Mouse (Mus musculus): ENCODE results near the gene Gm3417. TPM values are rescaled to one million over a fixed set of nuclear protein-coding genes. Genes with fewer than 3 reads are reported as not detected.
"Not testable (repeated sequence)": the region's sequence is repeated elsewhere in the genome, so short reads cannot be mapped to it uniquely, and the experiment has no call there.

Gm3417 gene
- polyA plus RNA-seq, 1 experiment from 2014 or later, result 0.69 TPM

DNA sequence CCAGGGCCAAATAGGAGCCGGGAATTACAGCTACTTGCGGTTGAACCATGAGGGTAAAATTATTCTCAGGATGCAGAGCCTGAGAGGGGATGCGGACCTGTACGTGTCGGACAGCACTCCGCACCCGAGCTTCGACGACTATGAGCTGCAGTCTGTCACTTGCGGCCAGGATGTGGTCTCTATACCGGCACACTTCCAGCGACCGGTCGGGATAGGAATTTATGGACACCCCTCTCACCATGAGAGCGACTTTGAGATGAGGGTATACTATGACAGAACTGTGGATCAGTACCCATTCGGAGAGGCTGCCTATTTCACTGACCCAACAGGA lies 34.9 kb downstream of the Gm3417 start:
- Histone ChIP-seq H3K4me3 (replicated peaks) (peak overlapping the region; percentile 70), H3K27ac (peak overlapping the region; percentile 69), H3K4me2 (peak overlapping the region; percentile 80), H3K27me3 (no peaks in the 10 kb centered on the region), H3K9ac (peak overlapping the region; percentile 80), H3K9me3 (replicated peaks) (no peaks in the 10 kb centered on the region), H3K4me1 (peaks cover 24% of the 10 kb centered on the region), H3K36me3 (peaks cover 30% of the 10 kb centered on the region)
- 14% methylated on average over 16 of the region's 16 CpGs for WGBS
- ATAC-seq (replicated peaks; ENCODE audit: low FRiP score), result no peak

- H3K4me1 ChIP-seq, result peaks cover 24% of the 10 kb centered on the region
- H3K27ac ChIP-seq, result peak within 1 kb of the TSS; percentile 88
- H3K4me2 ChIP-seq, result peak within 1 kb of the TSS; percentile 80
- peaks cover 25% of the 10 kb centered on the region for H3K36me3 ChIP-seq
- H3K27me3 ChIP-seq, result no peaks in the 10 kb centered on the region
- ATAC-seq (replicated peaks; ENCODE audit: low FRiP score), result peak; percentile 99
- under 1% methylated on average over 54 of the region's 54 CpGs for WGBS
- H3K9ac ChIP-seq, result peak within 1 kb of the TSS; percentile 80
- H3K9me3 ChIP-seq (replicated peaks), result no peaks in the 10 kb centered on the region
- peak within 1 kb of the TSS; percentile 70 for H3K4me3 ChIP-seq (replicated peaks)
These were observed 35.4 kb downstream of the Gm3417 start, which contains the start of the genes Wdr27 and 1600012H06Rik for GRCm38 (mm10) chr17:14943009-14943728. Gene Wdr27 (minus strand): TSS chr17:14943158. Gene 1600012H06Rik (plus strand): TSS chr17:14943184.

GRCm38 (mm10) chr17:14942181-14942580 lies 36.4 kb downstream of the Gm3417 start:
- H3K27me3 ChIP-seq; H3K27ac ChIP-seq; ATAC-seq (replicated peaks; ENCODE audit: low FRiP score); H3K9me3 ChIP-seq (replicated peaks): not testable (repeated sequence)
- Histone ChIP-seq H3K4me2 (peak overlapping the region; percentile 80), H3K4me1 (peaks cover 24% of the 10 kb centered on the region), H3K4me3 (replicated peaks) (peak overlapping the region; percentile 70), H3K36me3 (peaks cover 19% of the 10 kb centered on the region), H3K9ac (peak overlapping the region; percentile 73)
- WGBS, result 73% methylated on average over 6 of the region's 6 CpGs

GRCm38 (mm10) chr17:14935841-14936605 lies 42.6 kb downstream of the Gm3417 start:
- WGBS, result 58% methylated on average over 5 of the region's 5 CpGs
- H3K4me2 ChIP-seq, result no peak overlapping the region
- no peaks in the 10 kb centered on the region for H3K4me1 ChIP-seq
- no peak overlapping the region for H3K27ac ChIP-seq
- no peak for ATAC-seq (replicated peaks; ENCODE audit: low FRiP score)
- no peaks in the 10 kb centered on the region for H3K9me3 ChIP-seq (replicated peaks)
- no peak overlapping the region for H3K9ac ChIP-seq
- no peaks in the 10 kb centered on the region for H3K36me3 ChIP-seq
- no peak overlapping the region for H3K4me3 ChIP-seq (replicated peaks)
- no peaks in the 10 kb centered on the region for H3K27me3 ChIP-seq

DNA sequence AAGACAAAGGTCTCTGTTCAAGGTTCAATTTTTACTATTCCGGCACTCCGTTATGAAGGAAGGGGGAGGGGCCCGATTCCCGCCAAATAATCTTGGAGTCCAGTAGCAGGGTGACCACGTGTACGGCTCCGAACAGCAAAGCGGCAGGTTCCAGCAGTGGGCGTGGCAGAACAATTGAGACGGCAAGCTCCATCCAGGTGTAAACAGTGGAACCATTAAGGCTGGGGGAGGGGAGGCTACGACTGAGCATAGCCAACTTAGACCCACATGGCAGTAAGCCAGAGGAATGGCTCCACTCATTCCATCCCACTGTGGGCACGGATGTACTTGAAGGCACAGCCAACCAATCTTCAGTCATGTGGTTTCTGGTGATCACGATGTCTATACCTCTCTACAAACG lies 43.3 kb downstream of the Gm3417 start:
- not testable (repeated sequence) for H3K36me3 ChIP-seq; ATAC-seq (replicated peaks; ENCODE audit: low FRiP score); H3K4me1 ChIP-seq; H3K27me3 ChIP-seq; H3K9ac ChIP-seq; H3K4me2 ChIP-seq; H3K4me3 ChIP-seq (replicated peaks); H3K9me3 ChIP-seq (replicated peaks); H3K27ac ChIP-seq
- 80% methylated on average over 13 of the region's 14 CpGs for WGBS

DNA sequence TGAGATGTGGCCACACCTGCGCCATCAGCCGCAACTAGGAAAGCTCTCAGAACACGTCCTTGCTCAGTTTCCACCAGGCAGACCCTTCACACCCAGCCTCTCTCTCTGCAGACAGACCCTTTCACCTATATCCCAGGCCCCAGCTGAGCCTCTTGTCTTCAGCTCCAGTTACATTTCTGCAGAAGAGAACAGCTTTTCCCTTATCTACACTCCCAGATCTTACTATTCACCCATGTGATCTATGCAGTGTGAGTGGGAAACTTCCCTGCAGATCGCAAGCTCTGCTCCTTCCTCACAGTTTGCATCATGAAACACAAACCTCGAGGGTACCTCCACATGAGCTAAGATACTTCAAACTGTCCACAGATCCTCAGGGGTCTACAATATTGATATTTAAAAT lies 47.1 kb downstream of the Gm3417 start:
- no peak overlapping the region for H3K9ac ChIP-seq
- no peak overlapping the region for H3K4me3 ChIP-seq (replicated peaks)
- H3K36me3 ChIP-seq, result no peaks in the 10 kb centered on the region
- 85% methylated on average over 5 of the region's 5 CpGs for WGBS
- no peak overlapping the region for H3K4me2 ChIP-seq
- no peak overlapping the region for H3K27ac ChIP-seq
- H3K27me3 ChIP-seq, result no peaks in the 10 kb centered on the region
- ATAC-seq (replicated peaks; ENCODE audit: low FRiP score), result no peak
- no peaks in the 10 kb centered on the region for H3K9me3 ChIP-seq (replicated peaks)
- H3K4me1 ChIP-seq, result no peaks in the 10 kb centered on the region

DNA sequence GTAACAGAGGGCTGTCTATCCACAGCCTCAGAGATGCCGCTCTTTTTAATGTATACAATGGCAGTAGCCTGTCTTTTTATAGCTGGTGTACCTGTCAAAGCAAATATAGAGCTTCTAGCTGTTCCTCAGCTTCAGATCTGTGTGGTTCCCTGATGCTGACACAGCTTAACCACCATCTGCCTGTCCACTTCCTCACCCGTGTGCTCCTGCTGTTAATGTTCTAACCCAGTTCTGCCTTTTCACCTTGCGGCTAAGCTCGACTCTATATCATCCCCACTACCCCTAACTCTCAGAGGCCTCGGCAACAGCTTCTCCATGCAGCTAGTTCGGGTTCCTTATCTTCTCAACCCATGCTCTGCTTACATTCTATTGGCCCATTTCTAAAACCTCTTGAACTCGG lies 47.9 kb downstream of the Gm3417 start:
- no peaks in the 10 kb centered on the region for H3K4me1 ChIP-seq
- no peak overlapping the region for H3K9ac ChIP-seq
- no peak overlapping the region for H3K27ac ChIP-seq
- no peak for ATAC-seq (replicated peaks; ENCODE audit: low FRiP score)
- no peak overlapping the region for H3K4me3 ChIP-seq (replicated peaks)
- H3K36me3 ChIP-seq, result no peaks in the 10 kb centered on the region
- no peaks in the 10 kb centered on the region for H3K27me3 ChIP-seq
- 84% methylated on average over 7 of the region's 7 CpGs for WGBS
- H3K4me2 ChIP-seq, result no peak overlapping the region
- H3K9me3 ChIP-seq (replicated peaks), result no peaks in the 10 kb centered on the region

- Histone ChIP-seq H3K4me1 (no peaks in the 10 kb centered on the region), H3K27me3 (no peaks in the 10 kb centered on the region), H3K9me3 (replicated peaks) (no peaks in the 10 kb centered on the region), H3K27ac (no peak overlapping the region), H3K36me3 (no peaks in the 10 kb centered on the region), H3K9ac (no peak overlapping the region), H3K4me2 (no peak overlapping the region), H3K4me3 (replicated peaks) (no peak overlapping the region)
- WGBS, result 69% methylated on average over 5 of the region's 5 CpGs
- no peak for ATAC-seq (replicated peaks; ENCODE audit: low FRiP score)
These were observed 50.0 kb downstream of the Gm3417 start for GRCm38 (mm10) chr17:14928631-14929030.

DNA sequence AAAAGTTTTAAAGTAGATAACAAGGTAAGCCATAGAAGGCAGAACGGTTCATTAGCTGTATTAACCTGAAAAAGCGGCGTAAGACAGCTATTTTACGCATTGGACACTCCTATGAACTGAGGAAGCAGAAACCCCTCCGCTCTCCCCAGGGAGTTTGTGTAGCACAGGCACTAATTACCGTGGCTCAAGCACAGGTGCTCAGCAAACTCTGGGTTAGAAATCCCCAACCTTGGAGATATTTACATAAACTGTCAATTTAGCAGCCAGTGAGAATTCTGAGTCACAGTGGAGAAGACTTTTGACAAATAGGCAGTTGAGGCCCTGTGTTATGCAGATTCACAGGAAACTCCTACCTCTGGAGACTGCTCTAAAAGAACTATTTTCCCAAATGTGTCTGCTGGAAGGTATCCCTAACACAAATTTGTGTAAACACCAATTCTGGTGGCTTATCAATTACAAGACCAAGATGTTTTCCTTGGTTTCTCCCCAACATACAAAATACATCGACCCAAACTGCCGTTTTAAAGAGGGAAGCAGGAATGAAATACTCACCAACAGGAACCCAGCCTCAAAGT lies 50.9 kb downstream of the Gm3417 start:
- Histone ChIP-seq H3K4me3 (replicated peaks) (no peak overlapping the region), H3K9me3 (replicated peaks) (no peaks in the 10 kb centered on the region), H3K9ac (no peak overlapping the region), H3K36me3 (no peaks in the 10 kb centered on the region), H3K4me1 (no peaks in the 10 kb centered on the region), H3K27ac (no peak overlapping the region), H3K4me2 (no peak overlapping the region), H3K27me3 (no peaks in the 10 kb centered on the region)
- 79% methylated on average over 8 of the region's 8 CpGs for WGBS
- no peak for ATAC-seq (replicated peaks; ENCODE audit: low FRiP score)

- Histone ChIP-seq H3K27ac (no peak overlapping the region), H3K4me3 (replicated peaks) (no peak overlapping the region), H3K36me3 (no peaks in the 10 kb centered on the region), H3K9ac (no peak overlapping the region), H3K9me3 (replicated peaks) (no peaks in the 10 kb centered on the region), H3K4me2 (no peak overlapping the region), H3K27me3 (no peaks in the 10 kb centered on the region), H3K4me1 (no peaks in the 10 kb centered on the region)
- ATAC-seq (replicated peaks; ENCODE audit: low FRiP score), result no peak
- WGBS, result 54% methylated on average over 6 of the region's 6 CpGs
These were observed 57.0 kb downstream of the Gm3417 start for GRCm38 (mm10) chr17:14921582-14921981.

- H3K4me2 ChIP-seq, result no peak overlapping the region
- no peak overlapping the region for H3K4me3 ChIP-seq (replicated peaks)
- no peak overlapping the region for H3K9ac ChIP-seq
- H3K4me1 ChIP-seq, result no peaks in the 10 kb centered on the region
- no peaks in the 10 kb centered on the region for H3K9me3 ChIP-seq (replicated peaks)
- H3K27me3 ChIP-seq, result no peaks in the 10 kb centered on the region
- ATAC-seq (replicated peaks; ENCODE audit: low FRiP score), result no peak
- H3K27ac ChIP-seq, result no peak overlapping the region
- H3K36me3 ChIP-seq, result no peaks in the 10 kb centered on the region
- WGBS, result 87% methylated on average over 8 of the region's 8 CpGs
These were observed 60.7 kb downstream of the Gm3417 start for GRCm38 (mm10) chr17:14917866-14918265.

GRCm38 (mm10) chr17:14914401-14914800 lies 64.2 kb downstream of the Gm3417 start:
- Histone ChIP-seq H3K4me1 (no peaks in the 10 kb centered on the region), H3K4me2 (no peak overlapping the region), H3K9me3 (replicated peaks) (no peaks in the 10 kb centered on the region), H3K36me3 (no peaks in the 10 kb centered on the region), H3K9ac (no peak overlapping the region), H3K27me3 (no peaks in the 10 kb centered on the region), H3K27ac (no peak overlapping the region), H3K4me3 (replicated peaks) (no peak overlapping the region)
- WGBS, result 90% methylated on average over 4 of the region's 4 CpGs
- no peak for ATAC-seq (replicated peaks; ENCODE audit: low FRiP score)

All from kidney, embryonic 15.5 days (tissue).